Mouse (Mus musculus): ENCODE results near the gene Pygm.

Pygm gene

DNA sequence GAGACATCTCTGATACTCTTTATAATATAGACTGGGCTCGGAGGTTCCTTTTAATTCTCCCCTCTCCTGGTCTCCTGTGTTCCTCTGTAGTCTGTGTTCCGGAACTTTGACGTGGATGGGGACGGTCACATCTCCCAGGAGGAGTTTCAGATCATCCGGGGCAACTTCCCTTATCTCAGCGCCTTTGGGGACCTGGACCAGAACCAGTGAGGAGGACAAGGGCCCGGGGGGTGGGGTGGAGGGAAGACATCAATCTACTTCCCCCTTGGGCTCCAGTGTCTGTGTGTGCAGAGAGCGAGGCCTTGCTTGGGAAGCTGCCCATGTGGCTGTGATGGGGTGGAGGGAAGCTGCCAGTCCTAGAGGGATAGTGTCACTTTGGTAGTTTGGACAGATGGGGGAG lies 24.6 kb downstream of the Pygm start:
- 81% methylated on average over 8 of the region's 8 CpGs for WGBS

DNA sequence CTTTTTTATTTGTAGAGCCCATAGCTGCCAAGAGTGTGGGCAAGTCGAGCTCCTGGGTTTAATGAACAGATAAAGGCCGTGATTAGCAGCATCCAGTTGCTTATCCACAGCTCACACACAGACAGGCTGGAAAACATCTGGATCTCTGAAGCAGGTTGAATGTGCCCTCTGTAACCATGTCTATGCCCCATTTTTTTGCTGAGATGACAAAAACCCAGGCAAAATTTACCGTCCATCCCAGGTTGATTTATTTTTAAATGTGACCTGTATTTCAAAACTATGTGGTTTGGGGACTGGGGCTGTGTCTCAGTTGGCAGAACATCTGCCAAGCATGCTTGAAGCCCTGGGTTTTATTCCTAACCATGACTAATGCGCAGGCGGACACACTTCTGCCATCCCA lies 25.0 kb downstream of the Pygm start:
- 75% methylated on average over 5 of the region's 5 CpGs for WGBS

DNA sequence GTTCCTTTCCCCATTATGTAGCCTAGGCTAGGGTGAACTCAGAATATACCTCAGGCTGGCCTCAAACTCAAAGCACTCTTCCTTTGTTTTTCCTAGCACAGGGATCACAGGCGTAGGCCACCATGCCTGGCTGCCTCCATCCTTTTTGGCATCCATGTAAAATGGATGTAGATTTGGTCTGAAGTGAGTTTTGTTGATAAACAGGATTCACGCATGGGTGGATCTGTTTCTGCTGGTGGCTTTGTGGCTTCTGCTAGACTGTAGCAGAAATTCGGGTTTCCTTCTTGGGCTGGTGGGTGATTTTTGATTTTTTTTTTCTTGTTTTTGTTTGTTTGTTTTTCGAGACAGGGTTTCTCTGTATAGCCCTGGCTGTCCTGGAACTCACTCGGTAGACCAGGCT lies 25.7 kb downstream of the Pygm start:
- WGBS: 91% methylated on average over 5 of the region's 5 CpGs

DNA sequence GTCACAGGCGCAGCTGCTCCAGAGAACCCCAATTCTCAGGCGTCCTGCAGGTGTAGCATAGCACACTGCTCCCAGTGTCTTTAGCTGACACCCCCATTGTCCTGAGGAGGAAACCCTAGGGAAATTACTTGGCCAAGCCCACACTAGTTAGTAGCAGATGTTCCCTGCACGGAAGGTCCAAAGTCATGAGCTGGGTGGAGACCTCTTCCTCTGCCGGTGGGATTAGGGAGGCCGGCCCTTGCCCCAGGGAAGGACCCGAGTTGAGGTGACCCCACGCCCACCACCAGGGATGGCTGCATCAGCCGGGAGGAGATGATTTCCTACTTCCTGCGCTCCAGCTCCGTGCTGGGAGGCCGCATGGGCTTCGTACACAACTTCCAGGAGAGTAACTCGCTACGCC lies 28.6 kb downstream of the Pygm start:
- WGBS: 83% methylated on average over 14 of the region's 14 CpGs

DNA sequence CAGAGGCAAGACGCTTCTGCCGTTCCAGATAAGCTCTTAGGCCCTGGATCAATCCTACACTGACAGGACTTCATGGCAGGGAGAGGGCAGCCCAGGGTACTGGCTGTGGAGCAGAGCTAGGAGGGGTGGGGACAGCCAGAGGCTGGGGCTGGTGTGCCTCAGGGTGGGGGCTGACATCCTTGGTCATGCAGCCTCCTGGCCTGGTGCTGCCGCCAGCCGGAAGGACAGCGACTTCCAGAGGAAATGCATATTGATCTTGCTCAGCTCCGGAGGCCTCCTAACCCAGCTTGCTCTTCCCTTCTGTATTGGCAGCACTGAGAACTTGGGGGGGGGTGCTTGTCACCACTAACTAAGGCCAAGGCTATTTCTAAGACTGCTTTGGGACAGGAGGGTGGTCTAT lies 31.3 kb downstream of the Pygm start:
- 54% methylated on average over 6 of the region's 6 CpGs for WGBS

DNA sequence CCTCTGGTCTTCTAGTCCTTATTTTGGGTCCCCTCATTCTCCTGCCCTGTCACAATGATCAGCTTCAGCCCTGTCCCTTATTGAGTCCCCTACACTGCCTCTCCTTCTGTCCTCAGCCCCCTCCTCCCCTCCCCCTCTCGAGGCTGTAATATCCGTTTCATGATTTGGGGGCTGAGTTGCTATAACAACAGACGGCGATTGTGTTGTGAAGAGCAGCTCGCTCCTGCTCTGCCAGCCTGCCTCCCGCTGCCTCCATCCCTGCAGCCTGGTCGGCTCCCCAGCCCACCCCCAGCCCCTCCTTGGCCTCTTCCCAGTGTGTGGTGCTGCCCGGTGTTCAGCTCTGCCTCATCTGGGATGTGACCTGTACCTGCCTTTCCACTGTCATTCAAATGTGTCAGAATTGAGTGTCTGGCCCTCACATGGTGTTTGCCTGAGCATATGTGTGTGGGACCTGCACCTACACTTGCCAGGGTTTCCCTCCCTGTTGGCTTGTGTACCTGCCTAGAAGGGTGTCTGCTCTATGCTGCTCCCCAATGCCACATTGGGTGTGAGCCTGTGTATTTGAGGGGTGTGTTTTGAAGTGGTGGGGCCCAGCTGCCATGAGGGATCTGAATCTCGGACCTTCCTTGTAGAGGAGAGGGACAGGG lies 32.0 kb downstream of the Pygm start:
- 22% methylated on average over 9 of the region's 9 CpGs for WGBS

DNA sequence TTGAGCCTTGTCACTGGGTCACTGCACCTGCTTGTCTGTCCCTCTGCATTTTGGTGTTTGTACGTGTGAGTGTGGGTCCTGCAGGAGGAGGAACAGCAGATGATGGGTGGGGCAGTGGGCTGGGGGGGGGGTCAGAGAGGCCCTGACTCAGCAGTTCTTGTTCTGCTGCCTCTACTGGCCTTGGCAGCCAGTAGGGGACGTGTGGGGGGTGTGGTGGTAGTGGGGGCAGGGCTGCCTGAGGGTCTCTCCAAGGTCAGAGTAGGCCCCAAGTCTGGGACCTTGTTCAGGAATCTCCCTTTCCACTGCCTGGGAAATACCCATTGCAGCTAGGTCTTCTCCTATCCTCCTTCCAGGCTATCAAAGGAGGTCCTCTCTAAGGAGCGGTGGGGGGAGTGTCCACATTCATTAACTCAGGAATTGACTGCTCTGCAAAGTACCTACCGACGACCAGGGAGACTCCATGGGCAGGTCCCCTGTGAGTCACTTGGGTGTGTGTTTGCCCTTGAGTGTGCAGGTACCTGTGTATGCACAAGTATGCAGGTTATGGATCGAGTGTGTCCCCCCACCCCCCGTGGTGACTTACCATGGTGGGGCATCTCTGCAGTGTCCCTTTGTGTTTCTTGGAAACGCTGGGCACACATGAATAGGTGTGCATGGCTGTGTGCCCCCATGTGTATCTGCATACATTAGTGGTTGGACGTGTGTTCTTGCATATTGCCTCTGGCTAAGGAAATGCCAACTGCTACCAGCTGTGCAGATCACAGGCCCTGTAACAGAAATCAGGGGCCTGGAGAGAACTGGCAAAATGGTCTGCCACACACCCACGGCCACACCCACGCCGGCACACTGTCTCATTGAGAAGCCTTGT lies 32.9 kb downstream of the Pygm start:
- WGBS: 59% methylated on average over 12 of the region's 12 CpGs

DNA sequence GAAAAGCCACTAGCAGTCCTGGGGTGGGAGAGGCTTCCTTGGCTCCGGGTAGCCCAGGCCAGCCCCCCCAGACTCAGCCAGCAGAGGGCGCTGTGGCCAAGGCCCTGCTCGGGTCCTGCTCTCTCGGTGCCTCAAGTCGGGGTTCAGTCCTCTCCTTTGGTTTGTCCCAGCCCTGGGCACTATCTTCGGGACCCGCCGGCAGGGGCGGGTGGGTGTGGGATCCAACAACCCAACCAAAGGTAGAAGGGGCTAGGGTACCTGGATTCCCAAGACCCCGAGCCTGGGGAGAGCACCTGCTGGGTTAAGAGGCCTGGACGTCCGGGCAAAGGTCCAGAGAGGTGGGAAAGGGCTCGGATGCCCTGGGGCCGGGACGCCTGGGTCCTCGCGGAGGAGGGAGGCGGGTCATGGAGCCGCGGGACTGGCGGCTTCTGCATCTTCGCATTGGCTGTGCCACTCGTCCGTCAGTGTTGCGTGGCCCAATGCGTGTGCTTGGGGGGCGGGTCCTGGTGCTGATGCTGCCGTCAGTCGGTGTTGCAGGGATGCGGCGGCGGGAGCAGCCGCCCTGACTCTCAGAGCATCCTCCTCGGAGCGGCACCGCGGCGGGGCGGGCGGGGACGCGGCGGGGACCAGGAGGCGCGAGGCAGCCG lies 34.2 kb downstream of the Pygm start, which contains the start of gene Nrxn2:
Gene Nrxn2, plus strand, starts transcription at position 499 of the 647 bp plus-strand sequence.
- under 1% methylated on average over 46 of the region's 46 CpGs for WGBS

DNA sequence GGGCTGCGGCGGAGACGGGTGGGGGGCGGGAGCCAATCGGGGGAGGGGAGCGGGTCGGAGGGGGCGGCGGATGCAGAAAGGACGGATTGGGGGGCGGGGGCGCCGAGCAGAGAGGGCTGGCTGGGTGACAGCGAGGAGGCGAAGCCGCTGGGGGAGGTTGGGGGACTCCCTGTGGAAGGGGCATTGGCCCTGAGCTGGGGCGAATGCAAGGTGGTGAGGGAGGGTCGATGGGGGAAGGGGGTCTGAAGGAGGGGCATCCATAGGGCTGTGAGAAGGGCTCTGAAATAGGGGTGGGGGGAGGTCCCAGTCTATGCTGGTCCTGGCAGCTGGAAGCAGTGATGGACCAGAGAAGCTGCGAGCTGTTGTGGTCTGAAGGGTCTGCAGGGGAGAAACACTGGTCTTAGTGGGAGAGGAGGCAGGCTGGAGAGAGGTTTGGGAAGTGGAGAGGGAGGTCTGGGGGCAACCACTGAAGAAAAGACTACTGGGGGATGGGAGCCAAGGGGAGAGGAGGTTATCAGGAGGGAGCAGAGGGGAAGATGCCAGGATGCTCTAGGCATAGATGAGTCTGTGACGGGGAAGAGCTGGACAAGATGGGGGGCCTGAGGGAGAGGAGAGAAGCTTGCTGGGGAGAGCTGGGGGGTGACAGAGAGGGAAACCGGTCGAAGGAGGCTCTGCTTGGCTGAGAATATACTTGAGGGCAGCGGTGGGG lies 34.9 kb downstream of the Pygm start:
- 4% methylated on average over 21 of the region's 23 CpGs for WGBS

DNA sequence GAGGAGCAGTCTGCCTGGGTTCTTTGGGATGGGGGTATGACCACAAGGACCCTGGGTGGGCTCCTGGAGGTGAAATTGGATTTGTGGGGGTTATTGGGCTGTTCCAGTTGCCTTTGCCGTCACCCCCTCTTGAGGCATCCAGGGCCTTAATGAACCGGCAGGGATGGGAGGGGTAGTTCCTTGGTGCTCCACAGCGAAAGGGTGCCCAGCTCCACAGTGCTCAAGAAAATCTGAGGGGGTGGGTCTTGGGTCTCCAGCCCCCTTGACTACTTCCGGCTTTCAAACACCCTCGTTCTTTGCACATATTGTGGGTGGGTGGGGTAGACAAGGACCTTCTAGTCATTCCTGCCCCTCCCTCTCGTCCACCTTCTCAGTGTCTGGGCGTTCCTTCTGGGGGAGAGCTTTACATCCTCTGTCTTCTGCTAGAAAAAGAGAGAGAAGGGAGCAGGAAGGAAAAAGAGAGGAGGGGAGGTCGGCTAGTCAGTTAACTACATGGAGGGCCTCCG lies 35.7 kb downstream of the Pygm start:
- WGBS: 24% methylated on average over 9 of the region's 9 CpGs

DNA sequence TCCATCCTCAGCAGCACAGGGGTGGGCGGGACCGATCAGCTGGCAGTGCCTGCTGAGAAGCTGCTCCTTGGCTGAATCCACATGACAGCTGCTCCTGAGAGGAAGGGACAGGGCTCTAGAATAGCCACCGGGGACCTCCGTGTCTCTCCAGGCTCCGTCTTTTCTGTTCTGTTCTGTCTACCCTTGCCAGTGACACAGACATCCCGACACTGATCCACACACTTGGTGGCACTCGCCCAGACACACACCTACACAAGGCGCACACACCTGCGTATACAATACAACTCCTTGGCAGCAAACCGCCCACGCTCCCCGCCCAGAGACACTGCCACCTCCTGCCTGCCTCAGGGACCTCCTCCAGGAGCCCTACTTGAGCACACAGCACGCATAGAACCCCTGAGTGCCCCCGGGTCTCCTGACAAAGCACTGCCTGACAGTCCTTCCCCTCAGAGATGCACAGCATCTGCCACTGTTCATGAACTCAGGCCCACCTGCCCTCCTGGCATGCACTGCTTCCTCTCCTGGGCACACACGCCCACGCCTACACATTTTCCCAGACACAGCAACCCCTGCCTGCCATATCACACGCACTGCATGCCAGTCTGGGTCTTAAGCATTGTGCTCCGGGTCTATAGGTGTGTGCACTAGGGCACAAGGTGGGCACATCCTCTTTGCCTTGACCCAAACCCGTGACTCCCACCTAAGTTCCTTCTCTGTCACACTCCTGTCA lies 36.4 kb downstream of the Pygm start:
- whole genome bisulfite sequencing: 34% methylated on average over 19 of the region's 19 CpGs

DNA sequence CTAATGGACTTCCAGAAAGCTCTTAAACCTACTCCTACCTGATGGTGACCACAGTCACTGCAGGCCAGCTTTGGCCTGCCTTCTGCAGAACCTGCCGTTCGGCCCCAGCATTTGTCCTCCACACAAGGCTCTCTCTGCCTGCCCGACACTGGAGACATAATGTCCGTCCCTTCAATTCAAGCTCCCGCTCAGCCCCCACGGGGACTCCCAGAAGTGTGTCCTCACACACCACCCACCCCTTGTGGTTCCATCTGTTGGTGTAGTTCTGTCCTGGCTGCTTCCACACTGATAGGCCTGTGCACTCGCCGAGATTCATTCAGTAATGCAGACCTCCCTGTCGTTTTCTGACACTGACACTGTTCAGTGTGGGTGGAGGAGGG lies 37.0 kb downstream of the Pygm start:
- WGBS: 32% methylated on average over 9 of the region's 9 CpGs

DNA sequence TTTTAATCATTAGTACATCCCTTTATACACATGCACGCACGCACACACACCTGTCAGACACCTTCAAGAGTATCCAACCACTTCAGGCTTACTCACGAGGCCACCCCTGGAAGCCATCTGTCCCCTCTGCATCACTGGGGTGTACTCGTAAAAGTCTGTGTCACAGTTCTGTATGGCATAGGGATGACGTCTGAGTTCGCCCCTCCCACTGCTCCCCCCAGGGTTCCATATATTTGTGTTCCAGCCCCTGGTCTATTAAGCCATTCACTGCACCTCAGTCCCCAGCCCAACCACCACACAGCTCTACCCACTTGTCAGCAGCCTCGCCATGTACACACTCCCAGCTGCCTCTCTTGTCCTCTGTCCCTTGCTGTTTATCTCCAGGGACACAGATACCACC lies 37.8 kb downstream of the Pygm start:
- 66% methylated on average over 7 of the region's 7 CpGs for WGBS

DNA sequence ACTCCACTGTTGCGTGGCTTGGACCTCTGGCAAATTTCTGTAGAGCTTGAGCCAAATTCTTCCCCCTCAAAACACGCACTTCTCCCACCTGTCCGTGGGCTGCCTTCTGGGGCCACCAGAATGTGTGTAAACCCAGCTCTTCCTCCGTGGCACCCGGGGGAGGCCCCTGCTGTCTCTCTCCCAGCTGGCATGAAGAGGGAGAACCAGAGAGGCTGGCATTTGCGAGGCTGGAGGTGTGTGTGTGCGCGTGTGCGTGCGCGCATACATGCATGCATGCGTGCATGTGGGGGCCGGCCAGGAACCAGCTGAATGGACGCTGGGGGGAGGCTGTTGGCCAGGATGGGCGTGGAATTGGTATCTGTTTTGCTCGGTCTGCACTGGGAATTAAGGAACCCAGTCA lies 39.0 kb downstream of the Pygm start:
- 42% methylated on average over 16 of the region's 16 CpGs for WGBS

DNA sequence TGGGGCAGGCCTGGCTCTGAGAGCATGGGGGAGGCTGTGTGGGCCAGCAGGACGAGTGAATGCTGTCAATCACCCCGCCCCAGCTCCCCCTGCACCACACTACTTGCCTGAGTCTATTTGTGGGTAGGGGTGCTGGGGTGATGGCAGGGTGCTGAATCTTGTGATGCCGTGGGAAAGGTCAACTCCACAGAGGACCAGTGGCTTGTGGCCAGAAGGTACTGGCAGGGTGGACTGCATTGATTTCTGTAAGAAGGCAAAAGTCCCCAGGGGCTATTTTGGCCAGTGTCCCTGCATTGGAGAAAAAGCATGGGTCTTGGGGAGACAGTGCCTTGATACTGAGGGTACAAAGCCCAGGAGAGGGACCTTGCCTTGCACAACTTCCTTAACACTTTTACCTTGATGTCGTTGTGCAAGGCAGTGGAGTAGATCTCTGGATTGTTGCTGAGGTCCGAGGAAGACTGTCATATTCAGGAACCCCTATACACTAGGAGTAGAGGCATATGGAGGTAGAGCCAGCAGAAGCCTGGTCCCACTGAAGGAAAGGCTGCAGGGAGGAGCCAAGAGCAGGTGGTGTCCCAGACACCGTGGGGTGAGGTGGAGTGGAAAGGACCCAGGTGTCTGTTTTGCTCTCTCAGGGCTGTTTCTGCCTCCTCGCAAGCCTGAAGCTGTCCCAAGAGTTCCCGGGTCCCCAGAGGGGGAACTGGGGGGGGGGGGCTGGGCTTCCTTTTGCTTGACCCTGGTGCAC lies 40.1 kb downstream of the Pygm start:
- 53% methylated on average over 8 of the region's 8 CpGs for WGBS

DNA sequence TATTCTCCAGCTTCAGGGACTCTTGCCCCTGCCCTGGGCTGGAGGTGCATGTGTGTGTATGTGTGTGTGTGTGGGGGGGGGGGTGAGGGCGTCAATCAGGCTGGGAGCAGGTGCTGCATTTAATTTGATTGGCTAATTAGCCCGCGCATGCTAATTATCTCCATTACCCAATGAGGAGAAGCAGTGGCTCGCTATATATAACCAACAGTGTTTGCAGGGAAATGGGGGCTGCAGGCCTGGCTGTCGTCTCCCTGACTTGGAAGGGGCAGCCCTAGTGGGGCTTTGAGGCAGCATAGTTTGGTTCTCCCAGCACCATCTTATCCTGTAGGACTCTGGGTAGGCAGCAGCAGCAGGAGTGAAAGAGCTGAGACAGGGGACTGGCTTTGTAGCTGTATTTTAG lies 41.4 kb downstream of the Pygm start:
- 50% methylated on average over 5 of the region's 5 CpGs for WGBS

DNA sequence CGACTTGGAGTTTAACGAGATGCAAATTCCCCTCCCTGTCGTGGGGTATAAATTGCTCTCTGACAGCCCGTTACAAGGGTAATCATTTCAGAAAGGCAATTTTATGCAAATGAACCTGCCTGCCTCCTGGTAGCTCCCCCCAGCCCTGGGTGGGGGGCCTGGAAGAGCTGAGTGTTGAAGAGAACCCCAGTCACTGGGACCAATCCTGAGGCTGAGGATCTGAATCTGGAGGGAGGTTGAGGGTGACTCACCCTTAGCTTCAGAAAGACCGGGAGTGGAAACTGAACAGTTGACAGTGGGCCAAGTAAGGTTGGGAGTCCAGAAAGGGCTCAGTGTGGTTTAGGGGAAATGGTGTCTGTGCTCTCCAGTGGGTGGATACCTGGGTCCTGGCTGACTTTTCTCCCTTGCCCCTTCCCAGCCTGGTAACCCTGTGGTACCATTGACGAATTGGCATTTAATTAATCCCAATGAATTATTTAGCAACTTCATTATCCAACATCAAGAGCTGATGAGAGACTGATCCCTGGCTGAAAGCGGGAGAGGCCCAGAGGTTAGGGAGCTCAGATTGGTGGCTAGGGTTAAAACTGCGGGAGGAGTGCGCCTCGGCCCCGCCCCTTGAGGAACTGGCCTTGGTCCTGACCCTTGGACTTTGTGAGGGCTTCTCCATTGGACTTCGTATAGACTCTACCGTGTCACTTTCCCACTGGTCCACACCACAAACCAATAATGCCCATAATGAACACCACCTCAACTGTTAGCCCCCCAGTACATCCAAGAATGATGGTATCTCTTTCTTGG lies 42.7 kb downstream of the Pygm start:
- 38% methylated on average over 13 of the region's 13 CpGs for WGBS

DNA sequence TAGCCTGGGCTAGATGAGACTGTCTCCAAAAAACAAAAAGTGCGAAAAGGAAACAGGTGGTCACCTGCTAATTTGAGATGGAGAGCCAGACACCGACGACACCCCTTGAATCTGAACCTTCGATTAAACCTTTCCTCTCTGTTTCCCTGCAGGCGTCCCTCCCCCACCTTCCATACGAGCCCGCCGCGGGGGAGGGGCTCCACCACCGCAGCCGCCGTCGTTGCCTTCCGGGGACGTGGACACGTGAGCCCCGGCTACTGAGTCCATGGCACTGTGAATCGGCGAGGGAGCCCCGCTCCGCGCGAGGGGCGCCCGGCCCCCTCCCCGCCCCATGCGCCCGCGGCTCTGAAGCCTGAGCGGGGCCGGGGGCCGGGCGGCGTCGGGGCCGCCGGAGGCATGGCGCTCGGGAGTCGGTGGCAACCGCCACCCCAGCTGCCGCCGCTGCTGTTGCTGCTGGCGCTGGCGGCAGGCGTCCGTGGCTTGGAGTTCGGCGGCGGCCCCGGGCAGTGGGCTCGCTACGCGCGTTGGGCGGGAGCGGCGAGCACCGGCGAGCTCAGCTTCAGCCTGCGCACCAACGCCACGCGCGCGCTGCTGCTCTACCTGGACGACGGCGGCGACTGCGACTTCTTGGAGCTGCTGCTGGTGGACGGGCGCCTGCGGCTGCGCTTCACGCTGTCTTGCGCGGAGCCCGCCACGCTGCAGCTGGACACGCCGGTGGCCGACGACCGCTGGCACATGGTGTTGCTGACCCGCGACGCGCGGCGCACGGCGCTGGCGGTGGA lies 43.6 kb downstream of the Pygm start:
- WGBS: 20% methylated on average over 94 of the region's 94 CpGs

Measured in cerebral cortex, adult 2 months (tissue).